Mouse (Mus musculus): ENCODE results near the gene Cdh4.

- TF ChIP-seq CTCF (IDR thresholded peaks at IDR 0.05; ENCODE audit: low read depth) = no peak
- no peak for TF ChIP-seq EP300 (IDR thresholded peaks at IDR 0.05; ENCODE audit: low read depth)
These were observed 84.7 kb downstream of the Cdh4 start for GRCm38 (mm10) chr2:179526976-179527375.
